Mouse (Mus musculus): ENCODE measurements at regions not wholly inside any gene's neighbourhood (a gene's known extent, or its start where the extent isn't known, plus 50 kb on each side); places are given as distances from the start of the nearest gene placed in this dataset.

DNA sequence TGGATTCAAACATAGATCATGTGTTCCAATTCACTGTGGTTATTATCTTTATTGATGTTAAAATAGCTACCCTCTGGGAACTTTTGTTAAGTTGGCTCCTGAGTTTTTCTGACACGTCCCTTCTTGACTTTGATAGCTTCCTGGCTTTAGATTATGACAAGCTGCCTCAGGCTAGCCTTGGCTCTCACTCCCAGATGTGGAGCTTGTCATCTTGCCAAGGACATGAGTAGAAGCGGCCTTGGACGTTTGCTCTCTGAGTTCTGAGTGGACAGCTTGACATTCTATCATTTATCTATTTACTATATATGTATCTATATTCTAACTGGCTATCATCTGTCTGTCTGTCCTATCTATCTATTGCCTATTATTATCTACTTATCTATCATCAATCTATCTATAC, 273.9 kb downstream of the Wdr11 start:
- no peaks in the 10 kb centered on the region for H3K4me1 ChIP-seq (ENCODE audit: control insufficient read depth, insufficient read depth, low read length)
- DNase-seq = no peak
- H3K36me3 ChIP-seq (ENCODE audit: control insufficient read depth, insufficient read depth, low read length) = no peaks in the 10 kb centered on the region
- WGBS = 39% methylated on average over 3 of the region's 3 CpGs
- no peaks in the 10 kb centered on the region for H3K79me2 ChIP-seq (replicated peaks; ENCODE audit: control insufficient read depth, insufficient read depth, low read length)
- TF ChIP-seq EP300 (IDR thresholded peaks at IDR 0.05; ENCODE audit: insufficient read depth, low read depth, low read length) (no peak), CTCF (IDR thresholded peaks at IDR 0.05) (no peak), POLR2A (IDR thresholded peaks at IDR 0.05; ENCODE audit: insufficient read depth, low read depth, low read length) (no peak)
- H3K4me3 ChIP-seq = no peak overlapping the region
- intact Hi-C loops (cut with DNase I) = no loop called here
- H3K27me3 ChIP-seq (ENCODE audit: control insufficient read depth, insufficient read depth, low read length) = no peaks in the 10 kb centered on the region
- no peak overlapping the region for H3K27ac ChIP-seq
- H3K9ac ChIP-seq (ENCODE audit: low read depth, low read length) = no peak overlapping the region

DNA sequence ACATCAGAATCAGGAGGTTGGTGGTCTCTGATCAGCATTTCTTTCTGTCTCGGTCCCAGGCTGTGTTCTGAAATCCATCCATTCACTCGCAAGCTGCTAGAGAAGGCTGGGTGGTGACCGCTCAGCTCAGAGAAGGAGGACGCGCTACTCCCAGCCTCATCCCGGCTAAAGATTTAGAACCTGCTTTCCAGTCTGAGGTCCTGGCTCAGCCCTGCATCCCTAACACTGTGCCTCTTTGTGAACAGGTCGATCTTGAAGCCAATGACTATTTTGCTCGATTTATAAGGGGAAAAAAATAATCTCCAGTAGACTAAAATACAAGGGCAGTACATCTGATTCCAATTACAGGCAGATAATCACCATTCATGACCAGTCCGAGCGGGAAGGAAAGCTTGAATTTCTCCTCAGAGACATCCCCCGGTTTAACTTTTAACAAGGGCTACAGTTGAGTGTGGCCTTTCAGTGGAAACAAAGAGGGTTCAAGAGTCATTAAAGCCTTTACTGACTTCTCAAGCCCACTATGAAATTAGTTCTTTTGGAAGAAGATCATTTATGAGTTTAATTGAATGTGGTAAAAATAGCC, 280.6 kb downstream of the Wdr11 start:
- Histone ChIP-seq H3K27ac (no peak overlapping the region), H3K27me3 (ENCODE audit: control insufficient read depth, insufficient read depth, low read length) (no peaks in the 10 kb centered on the region), H3K4me1 (ENCODE audit: control insufficient read depth, insufficient read depth, low read length) (no peaks in the 10 kb centered on the region), H3K9ac (ENCODE audit: low read depth, low read length) (no peak overlapping the region), H3K36me3 (ENCODE audit: control insufficient read depth, insufficient read depth, low read length) (no peaks in the 10 kb centered on the region), H3K79me2 (replicated peaks; ENCODE audit: control insufficient read depth, insufficient read depth, low read length) (no peaks in the 10 kb centered on the region), H3K4me3 (no peak overlapping the region)
- WGBS = 79% methylated on average over 11 of the region's 11 CpGs
- no peak for DNase-seq
- intact Hi-C loops (cut with DNase I) = no loop called here
- TF ChIP-seq EP300 (IDR thresholded peaks at IDR 0.05; ENCODE audit: insufficient read depth, low read depth, low read length) = no peak
- no peak for TF ChIP-seq CTCF (IDR thresholded peaks at IDR 0.05)
- TF ChIP-seq POLR2A (IDR thresholded peaks at IDR 0.05; ENCODE audit: insufficient read depth, low read depth, low read length) = no peak

DNA sequence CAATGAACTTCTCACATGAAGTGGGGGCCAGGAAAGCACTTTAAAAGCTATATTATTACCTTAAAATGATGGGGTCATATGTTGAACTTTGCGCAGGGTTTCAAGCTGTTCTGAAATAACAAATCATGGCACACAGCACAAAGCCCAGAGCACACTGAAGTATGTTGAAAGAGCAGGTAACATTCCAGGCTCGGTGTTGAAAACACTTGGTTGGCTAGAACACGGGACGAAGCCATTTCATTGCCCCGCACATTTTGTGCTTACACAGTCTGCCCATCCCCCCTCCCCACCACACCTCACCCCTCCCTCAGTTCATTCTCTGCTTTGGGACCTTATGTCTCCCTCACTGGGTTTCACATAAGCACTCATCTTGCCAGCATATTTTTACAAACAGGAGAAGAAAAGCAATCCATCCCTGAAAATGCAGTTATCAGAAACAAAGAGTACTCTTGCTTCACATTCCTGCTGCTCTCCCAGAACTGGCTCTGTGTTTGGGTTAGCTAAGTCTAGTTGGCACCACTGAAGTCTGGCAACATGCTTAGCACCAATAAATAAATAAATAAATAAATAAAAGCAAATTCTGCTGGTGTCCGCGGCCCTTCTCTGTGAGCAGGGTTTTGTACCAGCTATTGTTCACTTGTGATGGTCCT, 284.7 kb downstream of the Wdr11 start:
- Histone ChIP-seq H3K4me1 (ENCODE audit: control insufficient read depth, insufficient read depth, low read length) (no peaks in the 10 kb centered on the region), H3K4me3 (no peak overlapping the region), H3K27me3 (ENCODE audit: control insufficient read depth, insufficient read depth, low read length) (no peaks in the 10 kb centered on the region), H3K27ac (no peak overlapping the region), H3K79me2 (replicated peaks; ENCODE audit: control insufficient read depth, insufficient read depth, low read length) (no peaks in the 10 kb centered on the region), H3K9ac (ENCODE audit: low read depth, low read length) (no peak overlapping the region), H3K36me3 (ENCODE audit: control insufficient read depth, insufficient read depth, low read length) (no peaks in the 10 kb centered on the region)
- intact Hi-C loops (cut with DNase I) = no loop called here
- TF ChIP-seq POLR2A (IDR thresholded peaks at IDR 0.05; ENCODE audit: insufficient read depth, low read depth, low read length) (no peak), EP300 (IDR thresholded peaks at IDR 0.05; ENCODE audit: insufficient read depth, low read depth, low read length) (no peak), CTCF (IDR thresholded peaks at IDR 0.05) (no peak)
- WGBS = 71% methylated on average over 7 of the region's 7 CpGs
- no peak for DNase-seq

DNA sequence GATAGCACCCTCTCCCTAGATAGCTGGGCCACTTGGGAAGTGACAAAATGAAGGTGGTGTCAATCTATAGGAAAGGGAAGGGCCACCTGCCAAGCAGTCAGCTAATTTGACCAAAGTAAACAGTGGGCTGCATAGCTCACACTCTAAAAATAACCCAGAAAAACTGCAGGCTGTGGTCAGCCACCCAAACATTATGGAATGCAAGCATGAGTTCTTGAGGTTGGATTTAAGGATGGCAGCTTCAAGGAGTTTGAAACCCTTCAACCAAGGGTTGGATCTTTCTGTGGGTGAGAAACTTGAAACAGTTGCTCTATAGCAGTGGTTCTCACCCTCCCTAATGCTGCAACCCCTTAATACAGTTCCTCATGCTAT, 285.2 kb downstream of the Wdr11 start:
- no peaks in the 10 kb centered on the region for H3K79me2 ChIP-seq (replicated peaks; ENCODE audit: control insufficient read depth, insufficient read depth, low read length)
- no peak overlapping the region for H3K9ac ChIP-seq (ENCODE audit: low read depth, low read length)
- TF ChIP-seq CTCF (IDR thresholded peaks at IDR 0.05) (no peak), EP300 (IDR thresholded peaks at IDR 0.05; ENCODE audit: insufficient read depth, low read depth, low read length) (no peak), POLR2A (IDR thresholded peaks at IDR 0.05; ENCODE audit: insufficient read depth, low read depth, low read length) (no peak)
- H3K4me3 ChIP-seq = no peak overlapping the region
- H3K36me3 ChIP-seq (ENCODE audit: control insufficient read depth, insufficient read depth, low read length) = no peaks in the 10 kb centered on the region
- no peak overlapping the region for H3K27ac ChIP-seq
- no peaks in the 10 kb centered on the region for H3K4me1 ChIP-seq (ENCODE audit: control insufficient read depth, insufficient read depth, low read length)
- H3K27me3 ChIP-seq (ENCODE audit: control insufficient read depth, insufficient read depth, low read length) = no peaks in the 10 kb centered on the region
- intact Hi-C loops (cut with DNase I) = no loop called here
- DNase-seq = no peak

DNA sequence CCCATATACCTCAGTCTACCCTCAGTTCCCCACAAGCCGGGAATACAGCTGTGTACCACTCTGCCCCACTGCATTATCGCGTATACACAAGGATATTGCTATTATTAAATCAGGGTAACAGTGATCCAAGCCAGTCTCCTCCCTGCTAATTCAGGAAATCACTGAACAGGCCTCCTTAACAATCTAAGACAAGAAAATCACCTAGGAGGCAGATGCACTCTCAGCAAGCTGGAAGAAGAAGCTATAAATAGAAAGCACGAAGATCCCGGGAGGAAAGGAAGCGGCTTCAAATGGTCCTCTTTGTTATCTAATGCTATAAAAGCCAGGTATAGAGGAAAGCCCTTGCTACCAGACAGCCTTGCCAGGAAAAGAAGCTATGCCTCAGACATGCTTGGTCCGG, 304.6 kb downstream of the Wdr11 start:
- Histone ChIP-seq H3K27me3 (ENCODE audit: control insufficient read depth, insufficient read depth, low read length) (no peaks in the 10 kb centered on the region), H3K4me3 (no peak overlapping the region), H3K4me1 (ENCODE audit: control insufficient read depth, insufficient read depth, low read length) (no peaks in the 10 kb centered on the region), H3K36me3 (ENCODE audit: control insufficient read depth, insufficient read depth, low read length) (no peaks in the 10 kb centered on the region), H3K79me2 (replicated peaks; ENCODE audit: control insufficient read depth, insufficient read depth, low read length) (no peaks in the 10 kb centered on the region), H3K27ac (no peak overlapping the region), H3K9ac (ENCODE audit: low read depth, low read length) (no peak overlapping the region)
- 26% methylated on average over 7 of the region's 7 CpGs for WGBS
- intact Hi-C loops (cut with DNase I) = no loop called here
- TF ChIP-seq EP300 (IDR thresholded peaks at IDR 0.05; ENCODE audit: insufficient read depth, low read depth, low read length) (no peak), POLR2A (IDR thresholded peaks at IDR 0.05; ENCODE audit: insufficient read depth, low read depth, low read length) (no peak), CTCF (IDR thresholded peaks at IDR 0.05) (no peak)
- DNase-seq = no peak

- Histone ChIP-seq H3K4me1 (ENCODE audit: control insufficient read depth, insufficient read depth, low read length) (no peaks in the 10 kb centered on the region), H3K4me3 (no peak overlapping the region), H3K27ac (no peak overlapping the region), H3K79me2 (replicated peaks; ENCODE audit: control insufficient read depth, insufficient read depth, low read length) (no peaks in the 10 kb centered on the region), H3K36me3 (ENCODE audit: control insufficient read depth, insufficient read depth, low read length) (no peaks in the 10 kb centered on the region), H3K27me3 (ENCODE audit: control insufficient read depth, insufficient read depth, low read length) (no peaks in the 10 kb centered on the region), H3K9ac (ENCODE audit: low read depth, low read length) (no peak overlapping the region)
- TF ChIP-seq EP300 (IDR thresholded peaks at IDR 0.05; ENCODE audit: insufficient read depth, low read depth, low read length) (no peak), POLR2A (IDR thresholded peaks at IDR 0.05; ENCODE audit: insufficient read depth, low read depth, low read length) (no peak), CTCF (IDR thresholded peaks at IDR 0.05) (no peak)
- 78% methylated on average over 3 of the region's 3 CpGs for WGBS
- intact Hi-C loops (cut with DNase I) = no loop called here
- no peak for DNase-seq
These were observed 305.8 kb downstream of the Wdr11 start for GRCm38 (mm10) chr7:129897511-129897910.

All from heart, adult 2 months (tissue).